Mouse (Mus musculus) mouse embryonic stem cell (cell line): ENCODE measurements around the gene Myo18a.

ENCODE experiments used
- in situ Hi-C, 2 experiments: fragments of 300-500 bp; cut with MboI; formaldehyde crosslinking; loops; 1 replicate in 1 of 2; 3 replicates in 1 of 2; pipeline ENCODE4 v1.14.3; 2019 to 2020; ENCODE audit warnings: low sequenced_read_pairs in 2 of 2, low pct_unique_long_range_greater_than_20kb in 1 of 2, mixed read lengths in 1 of 2; ENCODE audit not compliant: unreplicated experiment in 1 of 2

Gene Myo18a

GRCm38 (mm10) chr11:77875847-77876759 lies 113.1 kb downstream of the Myo18a start:
- in situ Hi-C loops: no loop called here

DNA sequence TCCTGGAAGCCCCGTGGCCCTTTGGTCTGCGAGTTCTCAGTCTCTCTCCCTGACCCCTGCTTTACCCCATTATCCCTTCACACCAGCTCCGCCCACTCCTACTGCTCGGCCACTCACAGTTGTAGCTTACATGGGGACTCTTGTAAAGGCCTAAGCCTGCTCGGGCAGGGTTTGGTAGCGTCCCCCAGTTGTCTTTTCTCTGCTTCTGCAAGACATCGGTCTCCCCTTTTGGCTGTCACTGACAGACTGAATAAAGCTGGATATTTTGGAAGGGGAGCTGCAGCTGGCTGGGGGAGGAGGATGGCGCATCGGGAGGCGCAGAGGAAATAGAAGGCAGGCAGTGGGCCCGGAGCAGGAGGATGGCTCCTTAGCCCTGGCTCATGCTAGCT lies 113.7 kb downstream of the Myo18a start:
- in situ Hi-C loops: no loop called here

GRCm38 (mm10) chr11:77884524-77885245 lies 121.6 kb downstream of the Myo18a start:
- in situ Hi-C loops: no loop called here

DNA sequence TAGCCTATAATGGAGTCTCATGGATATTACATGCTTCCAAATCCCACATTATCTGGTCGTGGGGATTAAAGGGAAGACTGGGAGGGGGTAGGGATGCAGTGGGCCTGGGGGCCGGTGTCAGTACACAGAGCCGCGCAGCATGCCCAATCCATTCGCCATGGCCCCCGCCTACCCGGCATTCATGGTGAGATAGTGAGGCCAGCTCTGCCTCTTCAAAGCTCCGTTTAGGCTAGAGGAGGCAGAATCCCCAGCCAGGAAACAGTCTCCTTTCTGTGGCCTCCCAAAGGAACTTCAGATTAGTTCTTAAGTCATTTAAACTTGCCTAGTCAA lies 122.2 kb downstream of the Myo18a start:
- in situ Hi-C loops: no loop called here

DNA sequence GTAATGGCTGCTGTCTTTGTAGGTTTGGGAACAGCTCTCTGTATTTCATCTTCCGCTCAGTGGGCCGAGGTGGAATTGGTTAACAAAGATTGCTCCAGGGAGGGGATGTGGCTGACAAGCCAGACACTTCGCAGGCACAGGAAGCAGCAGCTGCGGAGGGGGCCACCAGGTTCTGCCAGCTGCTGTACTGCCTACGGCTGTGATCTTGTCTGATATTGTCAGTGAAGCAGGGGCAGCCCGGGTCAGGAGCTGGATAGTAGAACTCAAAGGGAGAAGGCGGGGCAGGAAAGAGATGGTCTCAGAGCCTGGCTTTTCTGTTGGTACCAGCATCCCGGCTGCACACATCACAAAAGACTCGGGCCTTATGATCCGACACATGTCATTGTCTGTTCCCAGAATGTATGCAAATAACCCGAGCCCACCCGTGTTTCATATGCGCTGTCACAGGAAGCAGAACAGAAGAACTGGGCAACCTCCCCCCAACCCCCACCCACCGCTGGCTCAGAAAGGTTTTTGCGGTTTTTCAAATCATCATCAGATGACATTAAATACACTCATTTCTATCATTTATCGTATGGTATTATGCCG lies 124.4 kb downstream of the Myo18a start:
- in situ Hi-C loops: no loop called here

DNA sequence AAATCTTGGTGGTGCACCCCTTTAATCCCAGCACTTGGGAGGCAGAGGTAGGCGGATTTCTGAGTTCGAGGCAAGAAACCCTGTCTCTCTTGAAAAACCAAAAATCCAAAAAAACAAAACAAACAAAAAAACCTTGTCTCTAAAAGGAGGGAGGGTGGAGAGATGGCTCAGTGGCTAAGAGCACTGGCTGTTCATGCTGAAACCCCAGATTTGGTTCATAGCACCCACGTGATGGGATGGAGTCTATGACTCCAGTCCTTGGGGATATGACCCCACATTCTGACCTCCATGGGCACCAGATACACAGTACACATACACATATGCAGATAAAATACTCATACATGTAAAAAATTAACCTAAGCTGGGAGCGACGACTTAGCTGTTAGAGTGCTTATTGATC lies 125.8 kb downstream of the Myo18a start:
- in situ Hi-C loops: no loop called here

DNA sequence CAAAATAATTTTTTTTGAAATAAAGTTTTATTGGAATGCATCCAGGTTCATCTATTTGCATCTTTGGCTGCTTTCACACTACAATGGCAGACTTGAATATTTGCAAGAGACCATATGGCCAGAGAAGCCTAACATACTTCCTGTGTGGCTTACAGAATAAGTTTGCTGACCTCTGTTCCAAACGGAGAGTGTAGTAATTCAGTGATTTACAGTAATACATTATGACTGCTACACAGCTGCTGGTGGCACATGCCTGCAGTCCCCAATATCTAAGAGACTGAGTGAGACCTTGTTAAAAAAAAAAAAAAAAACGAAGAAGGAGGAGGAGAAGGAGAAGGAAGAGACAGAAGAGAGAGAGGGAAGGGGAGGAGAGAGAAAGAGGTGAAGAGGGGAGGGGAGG lies 126.4 kb downstream of the Myo18a start:
- in situ Hi-C loops: no loop called here

- in situ Hi-C loops: no loop called here
Observed at GRCm38 (mm10) chr11:77890648-77891258, 127.7 kb downstream of the Myo18a start.

DNA sequence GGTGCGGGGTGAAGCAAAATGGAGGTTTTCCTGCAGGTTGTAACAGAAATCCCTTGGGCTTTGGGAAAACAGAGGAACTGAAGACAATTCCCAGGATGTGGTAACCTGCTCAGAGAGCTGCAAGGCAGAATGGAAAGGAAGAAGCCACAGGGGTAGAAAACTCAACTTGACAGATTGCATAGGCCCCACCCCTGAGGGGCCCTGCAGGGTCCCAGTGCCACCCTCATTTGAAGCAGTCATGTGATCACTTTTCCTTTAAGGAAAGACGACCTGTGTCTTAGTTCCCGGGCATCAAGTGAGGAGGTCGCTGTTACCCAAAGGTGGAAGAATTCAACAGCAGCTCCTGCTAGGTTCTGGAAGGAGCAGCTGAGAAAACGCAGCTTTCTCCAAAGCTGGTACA lies 129.8 kb downstream of the Myo18a start:
- in situ Hi-C loops: no loop called here

DNA sequence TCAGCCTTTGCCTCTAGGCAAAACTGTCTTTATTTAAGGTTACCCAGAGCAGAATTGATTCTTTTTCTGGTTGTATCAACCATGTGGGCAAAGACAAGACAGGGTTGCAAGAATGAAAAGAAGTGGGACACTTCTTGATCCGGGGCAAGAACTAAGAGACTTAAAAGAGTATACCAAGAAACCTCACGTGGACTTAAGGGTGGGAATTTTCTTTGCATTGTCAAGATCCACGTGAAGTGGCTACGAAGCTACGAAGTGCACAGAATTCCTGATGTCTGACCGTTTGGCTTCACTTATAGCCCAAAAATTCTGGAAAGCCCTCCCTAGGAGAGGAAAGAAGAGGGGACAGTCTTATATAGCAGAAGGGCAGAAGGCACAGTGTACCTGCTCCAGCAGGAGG lies 130.2 kb downstream of the Myo18a start:
- in situ Hi-C loops: no loop called here

DNA sequence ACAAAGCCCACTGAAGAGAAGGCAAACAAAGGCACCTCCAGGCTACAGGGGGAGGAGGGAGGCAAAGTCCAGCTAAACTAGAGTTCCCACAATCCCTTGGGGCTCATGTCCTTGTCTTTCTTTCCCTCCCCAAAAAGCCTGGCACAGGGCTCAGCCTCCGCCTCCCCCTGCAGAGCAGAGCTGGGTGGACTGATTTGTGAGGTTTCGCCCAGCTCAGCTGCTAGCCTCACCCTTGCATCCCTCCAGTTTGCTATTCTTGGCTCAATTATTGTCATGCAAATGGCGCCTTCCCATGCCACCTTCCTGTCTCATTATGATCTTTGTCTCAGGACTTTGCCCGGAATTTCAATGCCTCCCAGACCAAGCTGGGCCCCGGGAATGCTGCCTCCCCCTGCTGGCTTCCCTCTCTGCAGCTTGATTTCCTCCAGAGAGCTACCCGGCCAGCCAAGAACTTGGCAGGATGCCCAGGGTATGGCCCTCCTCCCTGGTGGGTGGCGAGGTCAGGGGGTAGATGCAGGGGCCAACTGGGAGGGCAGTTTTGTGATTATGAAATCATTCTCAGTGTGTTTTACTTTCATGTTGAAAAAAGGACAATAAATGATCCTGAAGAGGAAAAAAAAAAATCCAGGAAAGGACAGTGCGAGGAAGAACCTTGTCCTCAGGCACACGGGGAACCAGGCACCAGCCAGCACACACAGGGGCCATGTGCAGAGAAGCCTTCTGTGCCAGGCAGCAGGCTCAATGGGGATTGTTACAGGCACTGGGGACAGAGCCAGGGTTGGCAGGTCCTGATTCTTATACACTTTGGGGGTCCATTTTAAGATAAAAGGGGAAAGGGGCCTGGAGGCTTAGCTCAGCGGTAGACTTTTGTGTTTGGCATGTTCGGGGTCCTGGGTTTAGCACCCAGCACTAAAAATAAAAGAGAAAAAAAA lies 131.0 kb downstream of the Myo18a start, which contains the start of gene Pipox:
Pipox (minus strand) TSS at position 310 of the 932 bp plus-strand sequence.
- in situ Hi-C loops: no loop called here

DNA sequence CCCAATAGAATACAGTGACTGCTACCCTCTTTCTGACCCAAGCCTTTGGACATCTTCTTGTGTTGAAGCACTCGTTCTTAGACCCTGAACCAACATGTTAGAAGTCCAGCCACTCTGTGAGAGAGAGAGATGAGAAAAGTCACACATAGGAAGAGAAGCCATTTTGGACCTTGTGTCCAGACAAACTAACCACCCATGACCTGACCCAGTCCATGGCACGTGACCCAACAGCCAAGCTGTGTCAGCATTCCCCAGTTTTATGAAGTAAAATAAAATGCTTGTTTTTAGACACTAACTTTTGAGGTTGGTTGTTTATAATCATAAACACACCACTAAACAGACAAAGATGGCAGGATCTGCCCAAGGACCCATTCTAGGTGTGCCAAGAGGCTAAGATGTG lies 131.9 kb downstream of the Myo18a start:
- in situ Hi-C loops: no loop called here

- in situ Hi-C loops: no loop called here
Observed at GRCm38 (mm10) chr11:77896011-77896410, 133.0 kb downstream of the Myo18a start.

GRCm38 (mm10) chr11:77896480-77896819 lies 133.4 kb downstream of the Myo18a start:
- in situ Hi-C loops: no loop called here

- in situ Hi-C loops: no loop called here
Observed at GRCm38 (mm10) chr11:77896820-77897805, 134.1 kb downstream of the Myo18a start.

DNA sequence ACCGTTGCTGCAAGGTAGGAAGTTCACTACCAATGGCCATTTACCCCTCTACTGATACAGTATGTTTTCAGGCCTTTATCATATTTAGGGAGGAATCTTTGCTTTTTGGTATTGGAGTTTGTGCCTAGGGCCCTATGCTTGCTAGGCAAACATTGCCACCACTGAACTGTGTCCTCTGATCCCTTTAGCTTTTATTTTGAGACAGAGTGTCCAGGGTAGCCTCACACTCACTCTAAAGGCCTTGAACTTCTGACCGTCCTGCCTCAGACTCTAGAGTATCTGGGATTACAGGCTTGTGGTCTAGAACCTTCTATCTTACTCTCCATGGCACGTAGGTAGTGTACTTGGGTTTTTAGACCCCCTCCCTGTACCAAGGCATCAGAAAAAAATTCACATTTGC lies 137.1 kb downstream of the Myo18a start:
- in situ Hi-C loops: no loop called here

GRCm38 (mm10) chr11:77900696-77901095 lies 137.7 kb downstream of the Myo18a start:
- in situ Hi-C loops: no loop called here
